Mouse (Mus musculus) MEL-GATA-1-ER (cell line): ENCODE data around the gene Rhobtb1.

ENCODE experiments used
- DNase-seq: peaks from one replicate; pipeline ENCODE4 v3.0.0-alpha.2; 2012; ENCODE audit warnings: low read depth; ENCODE audit errors: extremely low read depth

The Rhobtb1 gene

DNA sequence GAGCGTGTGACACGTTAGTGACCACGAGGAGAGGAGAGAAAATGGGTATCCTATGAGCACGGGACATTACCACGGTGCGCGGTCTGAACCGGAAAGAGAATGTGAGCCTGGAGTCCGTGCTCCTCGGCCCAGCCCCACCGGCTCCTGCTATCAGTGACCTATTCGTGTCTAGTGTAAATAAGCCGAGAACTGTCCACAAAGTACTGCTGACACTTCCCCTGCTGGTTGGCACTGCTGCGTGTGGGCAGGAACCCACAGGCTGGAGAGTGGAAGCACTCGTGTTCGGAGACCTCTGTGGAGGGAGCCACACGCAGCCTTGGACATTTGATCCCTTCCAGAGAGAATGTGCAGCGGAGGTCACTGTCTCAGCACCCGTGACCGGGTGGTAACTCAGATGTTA, at the start of gene Rhobtb1:
TSS of gene Rhobtb1 (plus strand) at position 390 of the 400 bp plus-strand sequence.
- no peak for DNase-seq

DNA sequence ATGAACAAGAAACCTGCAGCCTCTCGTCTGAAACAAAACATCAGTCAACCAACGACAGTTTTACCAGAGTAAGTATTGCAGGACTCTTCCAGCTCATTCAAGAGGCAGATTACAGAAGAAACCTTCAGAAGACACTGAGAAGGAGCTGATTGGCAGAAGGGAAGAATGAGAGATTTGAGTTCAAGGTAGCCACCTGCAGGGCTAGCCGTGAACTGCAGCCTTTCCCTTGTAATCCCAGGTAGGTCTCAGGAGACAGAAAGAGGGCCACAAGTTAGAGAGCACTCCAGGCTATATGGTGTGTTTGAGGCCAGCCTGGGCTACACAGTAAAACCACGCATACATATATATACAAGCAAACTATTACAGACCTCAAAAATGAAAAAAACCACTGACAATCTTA, 49.2 kb upstream of the Rhobtb1 start:
- no peak for DNase-seq

DNA sequence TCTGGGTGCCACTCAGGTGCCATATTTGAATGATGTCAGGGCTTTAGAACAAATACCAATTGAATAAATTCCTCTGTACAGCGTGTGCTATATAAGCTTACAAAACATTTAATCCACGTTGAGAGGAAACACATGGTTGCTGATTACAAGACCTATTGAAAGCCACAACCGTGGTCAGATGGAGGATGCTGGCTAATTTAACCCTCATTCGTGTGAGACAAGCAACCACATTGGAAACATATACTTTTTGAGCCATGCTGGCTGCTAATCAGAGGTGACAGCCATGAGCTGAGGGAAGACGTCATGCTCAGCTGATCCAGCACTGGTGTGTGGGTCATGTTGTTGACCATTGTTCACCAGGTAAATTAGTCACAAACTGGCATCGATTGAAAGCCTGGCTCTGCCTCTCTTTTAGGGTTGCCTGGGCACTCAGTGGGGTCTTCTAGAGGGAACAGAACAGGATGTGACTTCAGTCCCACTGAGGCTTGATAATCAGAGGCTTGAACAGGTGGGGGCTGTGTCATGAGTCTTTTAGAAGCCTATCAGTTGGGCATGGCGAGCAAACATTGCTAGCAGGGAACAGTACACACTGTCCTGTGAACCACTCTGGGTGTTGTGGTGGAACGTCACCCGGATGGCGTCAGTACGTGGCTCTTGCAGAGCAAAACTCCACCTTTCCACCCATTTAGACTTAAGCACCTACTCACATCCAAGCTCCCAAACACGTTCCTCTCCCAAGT, 46.9 kb upstream of the Rhobtb1 start:
- no peak for DNase-seq

DNA sequence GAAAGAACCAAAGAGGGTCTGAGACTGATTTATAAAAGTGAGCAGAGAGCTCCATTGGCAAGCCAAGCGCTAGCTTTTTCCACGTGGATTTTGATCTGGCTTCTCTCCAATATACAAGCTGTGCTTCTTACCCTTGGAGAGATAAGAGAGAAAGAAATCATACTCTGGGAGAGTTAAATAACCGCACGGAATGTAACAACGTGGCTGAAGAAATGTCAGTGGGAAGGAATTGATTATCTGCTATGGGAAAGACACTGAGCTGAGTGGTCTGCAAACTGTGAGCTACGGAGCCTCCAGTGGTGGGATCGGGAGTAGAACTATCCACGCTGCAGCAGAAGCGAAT, 46.4 kb upstream of the Rhobtb1 start:
- DNase-seq = no peak

DNA sequence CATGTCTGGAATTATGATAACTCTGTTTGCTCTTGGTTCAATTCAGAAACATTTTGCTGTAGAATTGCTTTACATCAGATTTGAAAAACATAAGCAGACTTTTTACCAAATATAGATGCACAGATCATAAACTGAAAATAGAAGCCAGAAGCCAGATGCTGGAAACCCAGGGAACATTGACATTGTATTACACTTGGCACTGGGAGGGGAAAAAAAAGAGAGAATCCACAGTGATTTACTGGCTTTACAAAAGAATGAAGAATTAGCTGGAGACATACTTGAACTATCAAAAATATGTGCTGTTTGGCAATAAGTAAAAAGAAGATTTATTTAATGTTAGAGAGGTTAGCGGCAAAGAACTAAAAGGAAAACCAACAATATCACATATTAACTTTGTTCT, 44.4 kb upstream of the Rhobtb1 start:
- DNase-seq = no peak

DNA sequence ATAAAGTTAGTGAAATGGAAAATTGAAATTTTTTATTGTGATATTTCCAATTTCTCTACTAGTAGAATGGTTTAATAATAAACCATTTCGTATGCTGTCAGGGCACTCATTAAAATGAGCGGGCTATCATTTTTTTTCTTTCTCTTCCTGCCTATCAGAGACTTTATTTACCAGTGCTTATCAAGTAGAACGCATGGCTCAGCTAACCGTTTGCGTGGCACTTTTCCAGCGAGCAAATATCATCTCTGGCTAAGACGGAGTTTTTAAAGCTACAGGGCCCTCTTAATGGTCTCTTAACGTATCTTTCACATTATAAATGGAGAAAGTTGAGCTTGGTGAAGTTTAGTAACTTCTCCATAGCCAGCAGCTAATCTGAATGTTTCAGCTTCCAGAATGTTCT, 44.0 kb upstream of the Rhobtb1 start:
- no peak for DNase-seq

DNA sequence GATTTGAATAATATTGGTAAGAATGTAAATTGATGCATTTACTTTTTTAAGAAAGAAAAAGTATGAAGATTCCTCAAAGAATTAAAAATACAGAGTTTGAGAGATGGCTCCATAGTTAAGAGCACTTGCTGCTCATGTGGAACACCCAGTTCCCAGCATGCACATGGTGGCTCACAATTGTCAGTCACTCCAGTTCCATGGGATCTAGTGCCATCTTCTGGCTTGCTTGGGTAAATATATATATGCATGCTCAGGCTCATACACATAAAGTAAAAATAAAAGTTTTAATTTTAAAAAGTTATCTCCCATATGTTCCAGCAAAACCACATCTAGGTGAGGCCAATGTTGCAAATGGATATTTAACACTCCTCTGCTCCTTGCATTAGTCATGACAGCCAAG, 36.9 kb upstream of the Rhobtb1 start:
- DNase-seq = no peak

DNA sequence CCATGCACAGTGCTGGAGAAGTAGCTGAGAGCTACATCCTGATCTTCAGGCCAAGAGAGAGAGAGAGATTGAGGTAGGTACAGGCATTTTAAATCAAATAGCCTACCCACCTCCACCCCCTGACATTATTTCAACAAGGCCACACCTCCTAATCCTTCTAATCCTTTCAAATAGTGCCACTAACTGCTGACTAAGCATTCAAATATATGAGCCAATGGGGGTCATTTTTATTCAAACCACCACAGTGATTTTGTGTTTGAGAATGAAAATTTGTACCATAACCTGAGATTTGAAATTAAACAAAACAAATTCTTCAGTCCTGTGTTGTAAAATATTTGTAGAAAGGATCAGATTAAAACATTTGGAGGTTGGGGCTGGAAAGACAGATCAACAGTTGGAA, 33.2 kb upstream of the Rhobtb1 start:
- DNase-seq = no peak

DNA sequence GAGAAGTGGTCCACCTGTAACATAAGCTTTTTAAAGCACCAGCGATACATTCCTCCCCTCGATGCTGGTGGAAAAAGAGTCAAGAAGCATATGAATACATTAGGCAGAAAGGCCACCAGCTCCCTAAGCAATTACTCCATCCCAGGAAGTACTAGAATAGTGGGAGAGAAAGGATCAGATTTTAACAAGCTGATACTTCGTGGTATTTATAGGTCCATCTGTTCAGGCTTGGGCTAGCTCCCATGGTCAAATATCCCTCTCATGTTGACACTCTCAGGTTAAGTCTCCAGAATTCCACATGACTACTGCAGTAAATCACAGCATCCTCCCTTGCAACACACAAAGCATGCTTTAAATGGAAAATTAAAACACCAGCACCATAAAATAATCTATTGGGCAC, 32.3 kb upstream of the Rhobtb1 start:
- DNase-seq = no peak

DNA sequence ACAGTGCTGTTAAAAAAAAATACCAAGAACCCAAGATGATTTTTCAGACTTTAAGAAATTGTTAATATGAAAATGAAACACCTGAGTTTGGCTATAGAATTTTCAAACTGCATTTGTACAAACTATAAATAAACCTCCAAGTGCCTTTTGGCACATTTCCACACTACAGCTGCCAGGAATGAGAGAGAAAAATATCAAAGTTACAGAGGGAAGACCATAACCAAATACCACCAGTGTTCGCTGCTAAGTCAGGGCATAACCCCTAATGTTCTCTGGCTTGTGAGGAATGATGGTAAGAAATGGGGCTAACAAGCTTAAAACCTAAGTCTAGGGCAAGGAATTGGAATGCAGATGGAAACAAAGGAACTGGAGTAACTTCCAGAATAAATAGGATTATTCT, 31.8 kb upstream of the Rhobtb1 start:
- DNase-seq = no peak

DNA sequence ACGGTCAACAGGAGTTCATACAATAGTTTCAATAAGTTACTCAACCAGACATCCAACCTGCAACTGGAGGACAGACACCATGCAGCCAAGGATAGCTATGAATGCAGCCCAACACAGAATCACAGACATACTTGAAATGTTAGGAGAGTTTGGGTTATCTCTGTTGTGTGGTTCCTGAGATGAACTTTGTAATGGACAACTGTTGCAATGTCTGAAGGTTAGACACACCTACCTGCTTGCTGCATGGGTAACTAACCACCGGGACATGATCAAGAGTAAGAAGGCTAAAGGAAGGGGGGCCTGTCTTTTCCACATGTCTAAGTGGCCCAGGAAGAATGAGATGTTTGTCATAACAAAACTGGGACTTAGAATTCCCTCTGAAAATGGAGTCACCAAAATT, 24.7 kb upstream of the Rhobtb1 start:
- no peak for DNase-seq

DNA sequence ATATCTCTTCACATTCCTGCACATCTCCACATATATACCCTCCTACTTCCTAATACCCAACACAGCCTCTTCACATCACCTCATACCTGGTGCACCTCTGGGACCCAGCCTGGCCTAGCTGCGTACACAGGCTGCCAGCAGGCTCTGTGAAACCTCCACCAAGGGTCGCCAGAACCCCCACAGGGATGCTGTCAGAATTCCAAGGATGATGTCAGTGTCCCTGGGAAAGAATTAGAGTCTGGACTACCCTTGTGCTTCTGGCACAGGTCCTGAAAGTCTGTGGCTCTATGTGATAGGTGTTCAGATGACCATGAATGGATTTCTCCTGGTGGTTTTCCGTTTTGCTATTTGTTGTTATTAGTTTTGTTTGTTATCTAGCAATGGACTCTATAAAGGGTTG, 22.7 kb upstream of the Rhobtb1 start:
- DNase-seq = no peak

DNA sequence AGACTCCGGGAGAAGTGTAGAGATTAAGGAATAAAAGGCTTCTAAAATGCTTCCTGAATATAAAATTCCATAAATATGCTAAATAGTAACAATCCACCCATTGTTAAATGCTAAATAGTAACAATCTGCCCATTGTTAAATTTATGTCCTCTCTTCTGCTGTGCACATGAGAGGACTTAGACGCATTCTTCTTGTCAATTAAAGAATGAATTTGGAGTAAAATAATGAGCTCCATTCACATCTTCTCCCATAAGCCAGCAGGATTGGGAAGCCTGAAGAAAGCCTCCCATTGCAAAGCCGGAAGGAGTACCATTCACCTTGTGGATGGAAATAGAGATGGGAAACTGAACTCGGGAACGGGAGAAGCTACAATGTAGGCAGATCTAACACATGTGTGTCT, 20.6 kb upstream of the Rhobtb1 start:
- DNase-seq = no peak

DNA sequence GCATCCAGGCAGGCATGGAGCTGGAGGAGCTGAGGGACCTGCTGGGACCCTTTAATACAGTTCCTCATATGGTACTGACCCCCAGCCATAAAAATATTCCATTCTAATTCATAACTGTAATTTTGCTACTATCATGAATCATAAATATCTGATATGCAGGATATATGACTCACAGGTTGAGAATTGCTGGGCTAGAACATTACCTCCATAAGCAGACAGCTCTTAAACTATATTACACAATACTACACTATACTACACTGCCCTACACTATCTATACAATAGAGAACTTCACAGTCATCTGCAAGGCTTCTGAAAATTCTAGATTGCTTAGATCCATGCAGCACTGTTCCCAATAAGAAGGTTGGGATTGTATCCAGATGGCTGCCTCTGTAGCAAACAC, 16.9 kb upstream of the Rhobtb1 start:
- DNase-seq = no peak

DNA sequence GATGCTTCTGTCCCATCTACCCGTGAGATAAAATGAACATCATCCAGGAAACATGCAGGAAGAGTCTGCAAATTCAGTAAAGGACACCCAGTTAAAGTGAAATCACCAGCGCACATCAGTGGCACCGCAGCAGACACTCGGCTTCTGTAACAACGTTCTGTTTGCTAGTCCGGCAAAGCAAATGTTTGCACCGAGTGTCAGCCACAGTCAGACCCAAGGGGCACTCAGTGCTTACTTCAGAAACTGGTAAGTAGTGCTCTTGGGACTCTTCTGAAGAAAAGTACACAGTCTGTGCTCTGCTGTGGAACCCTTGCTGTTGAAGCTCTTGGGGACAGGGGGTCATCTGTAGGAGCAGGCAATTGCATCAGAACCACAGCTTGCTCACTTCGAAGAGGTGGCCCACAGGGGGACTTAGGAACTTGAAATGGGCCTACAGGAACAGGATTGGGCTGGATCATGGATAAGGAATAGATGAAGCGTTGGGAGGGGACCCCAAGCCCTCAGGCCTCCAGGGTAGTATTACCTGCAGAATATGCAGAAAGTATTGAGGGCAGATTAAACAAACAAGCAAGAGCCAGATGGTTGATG, 14.9 kb upstream of the Rhobtb1 start:
- DNase-seq = no peak

DNA sequence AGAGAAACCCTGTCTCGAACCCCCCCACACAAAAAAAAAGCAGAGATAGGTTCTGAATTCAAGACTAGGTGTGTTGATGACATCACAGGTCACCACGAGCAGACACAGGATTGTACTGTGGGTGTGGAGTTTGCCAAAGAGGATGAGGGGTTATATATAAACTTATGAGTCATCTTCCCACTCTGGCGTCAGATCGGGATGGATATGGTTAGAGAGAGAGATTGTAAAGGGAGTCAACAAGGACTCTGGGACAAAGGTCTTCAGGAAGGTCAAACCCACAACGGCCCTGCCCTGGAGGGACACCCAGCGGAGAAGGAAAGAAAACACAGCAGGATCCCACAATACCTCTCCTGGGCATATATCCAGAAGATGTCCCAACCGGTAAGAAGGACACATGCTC, 2.0 kb upstream of the Rhobtb1 start:
- DNase-seq = no peak

DNA sequence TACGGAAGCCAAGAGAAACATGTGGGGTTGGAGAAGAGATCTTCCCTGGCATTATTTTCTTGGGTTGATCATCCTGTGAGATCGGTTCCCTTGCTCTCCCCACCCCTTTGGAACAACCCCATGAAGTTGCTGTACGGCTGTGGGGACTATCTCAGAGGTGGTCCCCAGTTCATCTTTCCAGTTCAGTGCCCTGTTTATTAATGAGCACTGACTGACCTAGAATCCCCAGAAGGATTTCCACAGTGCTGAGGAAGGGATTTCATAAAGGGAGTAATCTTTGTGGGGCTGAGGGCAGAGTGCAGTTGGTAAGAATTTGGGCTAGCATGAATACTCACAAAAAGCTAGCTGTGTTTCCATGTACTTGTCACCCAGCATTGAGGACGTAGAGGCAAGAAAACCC, 1.7 kb downstream of the Rhobtb1 start:
- no peak for DNase-seq

DNA sequence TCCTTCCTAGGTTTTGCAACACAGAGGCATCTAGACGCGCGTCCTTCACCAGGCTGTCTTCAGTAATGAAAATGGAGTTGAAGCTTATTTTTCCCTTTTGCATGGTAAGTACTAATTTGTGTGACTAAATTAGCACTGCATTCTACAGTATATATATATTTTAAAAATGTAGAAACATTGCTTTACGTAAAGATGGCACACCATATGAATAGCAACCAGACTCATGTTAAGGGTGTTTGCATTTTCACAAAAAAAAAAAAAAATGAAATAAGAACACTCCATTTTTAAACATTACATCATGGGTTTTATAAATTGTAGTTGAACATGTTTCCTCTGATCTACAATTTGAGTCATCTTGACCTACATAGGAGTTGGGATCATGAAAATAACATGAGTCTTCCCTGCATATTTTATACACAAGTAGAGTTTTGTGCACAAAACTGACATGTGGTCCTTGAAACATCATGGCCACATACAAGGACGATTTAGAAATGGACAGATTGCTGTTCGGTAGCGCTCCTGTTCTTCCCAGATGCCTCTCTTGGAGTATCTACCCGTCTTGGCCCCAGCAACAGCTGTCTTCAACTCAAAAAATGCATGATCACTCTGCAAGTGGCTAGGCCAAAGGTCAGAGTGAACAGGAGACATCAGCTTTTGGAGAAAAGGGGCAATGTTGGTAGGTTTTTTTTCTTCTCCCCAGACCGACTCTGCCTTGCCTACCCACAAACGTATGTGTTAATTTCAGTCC, 4.4 kb downstream of the Rhobtb1 start:
- DNase-seq = no peak

DNA sequence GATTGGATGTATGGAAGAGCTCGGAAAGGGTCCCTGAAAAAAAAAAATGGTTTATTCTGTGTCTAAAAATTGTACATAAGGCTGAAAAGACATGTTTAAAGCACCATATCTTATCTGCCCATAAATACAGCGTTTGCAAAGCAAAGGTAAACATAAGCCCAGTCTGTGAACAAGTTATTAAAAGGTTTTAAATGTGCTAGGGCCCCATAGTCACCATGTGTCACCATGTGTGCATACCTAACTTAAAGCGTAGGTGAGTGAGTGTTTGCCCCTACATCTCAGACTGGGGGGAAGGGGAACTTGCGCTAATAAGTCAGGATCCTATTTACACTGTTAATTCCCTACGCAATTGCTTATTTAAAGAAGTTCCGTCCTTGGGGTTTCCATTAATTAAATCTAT, 5.2 kb downstream of the Rhobtb1 start:
- DNase-seq = no peak

DNA sequence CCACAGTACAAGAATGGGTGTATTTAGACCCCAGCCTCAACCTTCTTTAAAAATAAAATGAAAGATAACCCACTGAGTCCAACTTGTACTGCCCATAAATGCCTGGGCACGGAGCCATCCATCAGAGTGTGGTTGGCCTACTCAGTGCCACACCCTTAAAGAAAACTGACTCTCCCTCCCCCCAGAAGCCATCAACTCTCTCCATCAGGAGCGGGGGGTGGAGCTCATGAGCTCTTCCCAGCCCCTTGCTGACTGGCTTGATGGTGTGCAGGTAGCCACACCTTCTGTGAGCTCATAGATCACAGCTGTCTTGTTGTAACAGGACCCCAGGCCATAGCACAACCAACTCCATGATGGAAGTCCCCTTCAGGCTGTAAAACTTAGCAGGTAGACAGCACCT, 6.2 kb downstream of the Rhobtb1 start:
- DNase-seq = no peak

DNA sequence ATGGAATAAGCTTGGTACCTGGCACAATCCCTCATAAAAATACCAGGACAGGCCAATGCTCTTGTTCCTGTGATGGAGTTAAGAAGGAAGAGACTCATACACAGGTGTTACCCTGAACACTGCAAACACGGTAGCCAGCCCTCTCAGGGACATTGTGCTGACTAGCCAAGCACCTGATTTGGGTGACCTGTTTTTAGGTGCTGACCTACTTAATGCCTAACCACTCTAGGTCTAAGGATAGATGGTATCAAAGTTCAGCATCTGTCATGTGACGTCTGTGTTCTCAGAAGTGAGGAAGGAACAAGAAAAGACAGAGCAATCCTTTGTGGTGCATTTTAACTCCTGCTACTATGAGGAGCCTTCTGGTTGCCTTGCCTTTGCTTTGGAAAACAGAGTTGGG, 9.6 kb downstream of the Rhobtb1 start:
- no peak for DNase-seq

DNA sequence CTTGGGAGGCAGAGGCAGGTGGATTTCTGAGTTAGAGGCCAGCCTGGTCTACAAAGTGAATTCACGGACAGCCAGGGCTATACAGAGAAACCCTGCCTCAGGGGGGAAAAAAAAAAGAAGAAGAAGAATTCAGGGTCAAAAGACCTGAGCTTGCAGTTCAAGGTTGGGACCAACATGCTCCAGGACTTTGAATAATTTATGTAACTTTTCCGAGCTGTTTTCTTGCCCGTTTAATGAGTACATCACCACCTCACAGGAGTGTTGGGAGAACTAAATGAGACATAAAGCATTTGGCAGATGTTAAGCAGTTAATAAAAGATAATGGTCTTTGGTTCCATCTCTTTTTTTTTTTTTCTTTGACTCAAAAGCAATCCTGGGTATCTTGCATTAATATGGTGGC, 10.3 kb downstream of the Rhobtb1 start:
- no peak for DNase-seq

DNA sequence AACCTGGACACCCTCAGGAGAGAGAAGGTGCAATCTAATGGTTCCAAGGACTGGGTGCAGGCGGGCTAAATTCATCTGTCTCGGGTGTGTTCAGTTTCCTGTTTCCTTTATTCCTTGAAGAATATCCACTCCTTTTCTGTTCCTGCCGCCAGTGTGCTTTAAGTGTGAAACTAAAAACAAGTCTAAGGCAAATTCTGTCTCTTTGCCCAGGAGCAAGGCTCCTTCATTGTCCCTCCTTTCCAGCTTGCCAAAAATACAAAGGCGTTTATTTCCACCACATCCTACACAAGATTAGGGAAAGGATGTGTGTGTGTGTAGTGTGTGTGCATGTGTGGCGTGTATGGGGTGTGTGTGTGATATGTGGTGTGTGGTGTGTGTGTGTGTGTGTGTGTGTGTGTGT, 11.3 kb downstream of the Rhobtb1 start:
- DNase-seq = no peak
